ENCODE assay signal across 13 mouse cellular contexts in genomic region chr13:95741813-95742689, GRCm38 (mm10). TPM values are rescaled to one million over a fixed set of nuclear protein-coding genes. Genes with fewer than 3 reads are reported as not detected.
DNase-seq lines count a peak whose midpoint lies in the region; ATAC-seq and TF ChIP-seq lines count a peak whose summit lies in the region.
"Had no signal": no experiment of that assay in that cellular context is flagged by ENCODE, and none has a peak within 500 bp of the region (broad histone marks: within the 10 kb centered on the region; RNA-seq: fewer than 3 reads in every experiment).

No protein-coding gene starts in this region.

- no peak overlapping the region for H3K4me3 ChIP-seq in midbrain, embryonic 11.5 days (ENCODE audit: low read depth, low read length)
- no peak overlapping the region for H3K4me3 ChIP-seq in midbrain, embryonic 16.5 days (ENCODE audit: low read depth, low read length)
- H3K4me3 ChIP-seq in intestine, embryonic 15.5 days (replicated peaks) = no peak overlapping the region
- H3K4me3 ChIP-seq in gastrocnemius, adult 2 months = no peak overlapping the region
- H3K4me3 ChIP-seq: forebrain, embryonic 15.5 days; liver, embryonic 15.5 days had no signal

- no peak overlapping the region for H3K4me2 ChIP-seq in midbrain, embryonic 11.5 days
- no peak overlapping the region for H3K4me2 ChIP-seq in midbrain, embryonic 16.5 days (ENCODE audit: low read length)
- no peak overlapping the region for H3K4me2 ChIP-seq in intestine, embryonic 15.5 days (replicated peaks)
- H3K4me2 ChIP-seq: forebrain, embryonic 15.5 days; liver, embryonic 15.5 days had no signal

- H3K36me3 ChIP-seq in midbrain, embryonic 11.5 days (ENCODE audit: control insufficient read depth, insufficient read depth, low read length) = no peaks in the 10 kb centered on the region
- no peaks in the 10 kb centered on the region for H3K36me3 ChIP-seq in midbrain, embryonic 16.5 days (ENCODE audit: control insufficient read depth, insufficient read depth, low read length)
- no peaks in the 10 kb centered on the region for H3K36me3 ChIP-seq in intestine, embryonic 15.5 days
- H3K36me3 ChIP-seq: forebrain, embryonic 15.5 days; liver, embryonic 15.5 days had no signal

- no peak for TF ChIP-seq CTCF in gastrocnemius, adult 2 months (IDR thresholded peaks at IDR 0.05)

- H3K4me1 ChIP-seq in midbrain, embryonic 11.5 days (ENCODE audit: control insufficient read depth, insufficient read depth, low read length) = no peaks in the 10 kb centered on the region
- no peaks in the 10 kb centered on the region for H3K4me1 ChIP-seq in midbrain, embryonic 16.5 days (ENCODE audit: control insufficient read depth, insufficient read depth, low read length)
- peaks cover 13% of the 10 kb centered on the region; the same call in 1 of the 2 replicates for H3K4me1 ChIP-seq in intestine, embryonic 15.5 days (replicated peaks)
- H3K4me1 ChIP-seq: forebrain, embryonic 15.5 days; liver, embryonic 15.5 days had no signal

- no peak overlapping the region for H3K9ac ChIP-seq in midbrain, embryonic 11.5 days (ENCODE audit: low read length)
- no peak overlapping the region for H3K9ac ChIP-seq in midbrain, embryonic 16.5 days (ENCODE audit: low read depth, low read length)
- H3K9ac ChIP-seq in intestine, embryonic 15.5 days = no peak overlapping the region
- H3K9ac ChIP-seq: forebrain, embryonic 15.5 days; liver, embryonic 15.5 days had no signal

- intact Hi-C loops in gastrocnemius, adult 2 months (cut with DNase I) = no loop called here

- WGBS in midbrain, embryonic 11.5 days = 94% methylated on average over 11 of the region's 11 CpGs
- 95% methylated on average over 11 of the region's 11 CpGs for WGBS in midbrain, embryonic 16.5 days
- WGBS in intestine, embryonic 15.5 days = 77% methylated on average over 11 of the region's 11 CpGs

- no peaks in the 10 kb centered on the region for H3K9me3 ChIP-seq in midbrain, embryonic 11.5 days (ENCODE audit: control insufficient read depth, low read length)
- H3K9me3 ChIP-seq in midbrain, embryonic 16.5 days (replicated peaks; ENCODE audit: control insufficient read depth, low read length, poor library complexity, severe bottlenecking) = no peaks in the 10 kb centered on the region
- no peaks in the 10 kb centered on the region for H3K9me3 ChIP-seq in intestine, embryonic 15.5 days
- H3K9me3 ChIP-seq: forebrain, embryonic 15.5 days; liver, embryonic 15.5 days had no signal

- H3K27ac ChIP-seq in midbrain, embryonic 11.5 days (ENCODE audit: low read depth, low read length) = no peak overlapping the region
- H3K27ac ChIP-seq in midbrain, embryonic 16.5 days (ENCODE audit: low read length) = no peak overlapping the region
- peak overlapping the region; percentile 7; the same call in 1 of the 2 replicates for H3K27ac ChIP-seq in intestine, embryonic 15.5 days
- no peak overlapping the region for H3K27ac ChIP-seq in gastrocnemius, adult 2 months
- H3K27ac ChIP-seq: forebrain, embryonic 15.5 days; liver, embryonic 15.5 days; macrophage had no signal

- no peaks in the 10 kb centered on the region for H3K27me3 ChIP-seq in midbrain, embryonic 11.5 days (ENCODE audit: control insufficient read depth, insufficient read depth, low read length)
- H3K27me3 ChIP-seq in midbrain, embryonic 16.5 days (ENCODE audit: control insufficient read depth, insufficient read depth, low read depth, low read length) = no peaks in the 10 kb centered on the region
- no peaks in the 10 kb centered on the region for H3K27me3 ChIP-seq in intestine, embryonic 15.5 days (replicated peaks)
- H3K27me3 ChIP-seq: forebrain, embryonic 15.5 days; liver, embryonic 15.5 days; Patski had no signal

- ATAC-seq in midbrain, embryonic 11.5 days (ENCODE audit: low FRiP score) = no peak
- ATAC-seq in midbrain, embryonic 16.5 days = no peak
- peak; percentile 85 for ATAC-seq in activated CD4-positive, CD25-positive, alpha-beta regulatory T cell, adult 4 months
- no peak for ATAC-seq in intestine, embryonic 15.5 days
- ATAC-seq: forebrain, embryonic 15.5 days; Patski had no signal

- peak; percentile 28 for DNase-seq in midbrain, embryonic 11.5 days (ENCODE audit: low spot score, missing footprints)
- no peak for DNase-seq in thymus, postnatal 4 days
- DNase-seq in adrenal gland, adult 18-20 months (ENCODE audit: low spot score in 2 of 2) = no peak
- no peak for DNase-seq in gastrocnemius, adult 2 months
- DNase-seq: cerebellum, adult 9-10 months; midbrain, embryonic 14.5 days had no signal

RNA-seq across cellular contexts. Expression of gene F2rl2, which starts 45.4 kb away (rescaled TPM):
- polyA plus RNA-seq in midbrain, embryonic 11.5 days (2014; fragmentation: Nextera tagmentation; extraction: Ambion mirVana) = 2.9 and 3.0 TPM in 2 replicates
- 0.30 and 0.40 TPM in 2 replicates for polyA plus RNA-seq in midbrain, embryonic 16.5 days (2015; fragmentation: Nextera tagmentation; extraction: Ambion mirVana)
- 1 to 10 TPM; 8.3 to 9.3 TPM for polyA plus RNA-seq in activated CD4-positive, CD25-positive, alpha-beta regulatory T cell, adult 4 months (2017; shearing (Covaris generic))
- polyA plus RNA-seq in intestine, embryonic 15.5 days (2015; fragmentation: Nextera tagmentation; extraction: Ambion mirVana) = 0.44 and 0.58 TPM in 2 replicates
- under 1 TPM; 0.17 to 0.19 TPM for total RNA-seq in adrenal gland, adult 18-20 months (2021)
- not detected for total RNA-seq in gastrocnemius, adult 2 months (2021)
- polyA plus RNA-seq: Patski had no signal
